ENCODE assay signal across 9 mouse cellular contexts in genomic region chrX:71131464-71131863, GRCm38 (mm10).
DNase-seq lines count a peak whose midpoint lies in the region; ATAC-seq and TF ChIP-seq lines count a peak whose summit lies in the region.
"Had no signal": no experiment of that assay in that cellular context is flagged by ENCODE, and none has a peak within 500 bp of the region (broad histone marks: within the 10 kb centered on the region; RNA-seq: fewer than 3 reads in every experiment).

No protein-coding gene starts in this region.

- no peak overlapping the region for H3K4me3 ChIP-seq in kidney, embryonic 14.5 days (ENCODE audit: low read length)
- no peak overlapping the region for H3K4me3 ChIP-seq in E14TG2a.4 (replicated peaks; ENCODE audit: low read length)
- no peak overlapping the region for H3K4me3 ChIP-seq in forebrain, embryonic 12.5 days (replicated peaks)
- H3K4me3 ChIP-seq: stomach, embryonic 15.5 days had no signal

- H3K9me3 ChIP-seq in kidney, embryonic 14.5 days (ENCODE audit: control insufficient read depth, low read length), result no peaks in the 10 kb centered on the region
- H3K9me3 ChIP-seq in E14TG2a.4 (ENCODE audit: low read length), result no peaks in the 10 kb centered on the region
- no peaks in the 10 kb centered on the region for H3K9me3 ChIP-seq in forebrain, embryonic 12.5 days
- H3K9me3 ChIP-seq: stomach, embryonic 15.5 days had no signal

- H3K9ac ChIP-seq in kidney, embryonic 14.5 days (ENCODE audit: low read depth, low read length), result no peak overlapping the region
- no peak overlapping the region for H3K9ac ChIP-seq in forebrain, embryonic 12.5 days
- H3K9ac ChIP-seq: stomach, embryonic 15.5 days had no signal

- H3K27me3 ChIP-seq in kidney, embryonic 14.5 days (ENCODE audit: control insufficient read depth, insufficient read depth, low read length), result no peaks in the 10 kb centered on the region
- H3K27me3 ChIP-seq in E14TG2a.4 (ENCODE audit: insufficient read depth, low read length) (no peaks in the 10 kb centered on the region), Patski (peaks cover 31% of the 10 kb centered on the region)
- no peaks in the 10 kb centered on the region for H3K27me3 ChIP-seq in forebrain, embryonic 12.5 days
- H3K27me3 ChIP-seq: stomach, embryonic 15.5 days had no signal

- TF ChIP-seq CTCF in E14TG2a.4 (conservative IDR thresholded peaks at IDR 0.05; ENCODE audit: low read length) (peak; percentile 20; the same call in 1 of the 2 replicates), Patski (IDR thresholded peaks at IDR 0.05) (peak; percentile 52)

- CTCF ChIA-PET in Patski (lab: Charles Lee), result interaction anchor here (1.1 kb wide), 1 partner anchor 10 kb away, joined by 4 read pairs; no protein-coding TSS in a partner anchor

- H3K36me3 ChIP-seq in kidney, embryonic 14.5 days (ENCODE audit: control insufficient read depth, insufficient read depth, low read length), result no peaks in the 10 kb centered on the region
- H3K36me3 ChIP-seq in E14TG2a.4 (ENCODE audit: insufficient read depth, low read length), result no peaks in the 10 kb centered on the region
- H3K36me3 ChIP-seq in forebrain, embryonic 12.5 days (replicated peaks), result no peaks in the 10 kb centered on the region
- H3K36me3 ChIP-seq: stomach, embryonic 15.5 days had no signal

- DNase-seq in kidney, postnatal 10 days, result peak; percentile 44
- peak; percentile 10 for DNase-seq in Patski (ENCODE audit: low read depth, low spot score)
- DNase-seq in induced T-regulatory cell, adult 2 months (ENCODE audit: low read depth), result peak; percentile 1
- DNase-seq: cerebellum, adult 9-11 months had no signal

- POLR2A ChIA-PET in Patski (lab: Charles Lee), result no interaction called here

- no peaks in the 10 kb centered on the region for H3K4me1 ChIP-seq in kidney, embryonic 14.5 days (ENCODE audit: control insufficient read depth, insufficient read depth, low read length)
- H3K4me1 ChIP-seq in E14TG2a.4 (replicated peaks; ENCODE audit: low read depth, low read length), result no peaks in the 10 kb centered on the region
- no peaks in the 10 kb centered on the region for H3K4me1 ChIP-seq in forebrain, embryonic 12.5 days
- H3K4me1 ChIP-seq: stomach, embryonic 15.5 days had no signal

- no peak for ATAC-seq in kidney, embryonic 14.5 days (ENCODE audit: low FRiP score, low TSS enrichment)
- ATAC-seq in Patski, result no peak
- no peak for ATAC-seq in megakaryocyte-erythroid progenitor cell, adult 5-6 weeks (replicated peaks; ENCODE audit: low FRiP score, low TSS enrichment, poor library complexity, severe bottlenecking)
- no peak for ATAC-seq in forebrain, embryonic 12.5 days (ENCODE audit: low FRiP score)

- H3K27ac ChIP-seq in kidney, embryonic 14.5 days (ENCODE audit: low read depth, low read length), result no peak overlapping the region
- no peak overlapping the region for H3K27ac ChIP-seq in forebrain, embryonic 12.5 days
- H3K27ac ChIP-seq: stomach, embryonic 15.5 days had no signal

- H3K4me2 ChIP-seq in kidney, embryonic 14.5 days (replicated peaks; ENCODE audit: low read depth, low read length), result no peak overlapping the region
- no peak overlapping the region for H3K4me2 ChIP-seq in forebrain, embryonic 12.5 days
- H3K4me2 ChIP-seq: stomach, embryonic 15.5 days had no signal

- in situ Hi-C loops in Patski (cut with MboI; ENCODE audit: low pct_unique_long_range_greater_than_20kb), result no loop called here
